Mouse (Mus musculus): ENCODE results near the gene Folr2. TPM values are rescaled to one million over a fixed set of nuclear protein-coding genes. Genes with fewer than 3 reads are reported as not detected.

Folr2 gene
- polyA plus RNA-seq, 1 experiment from 2014 or later, result 1.0 TPM

DNA sequence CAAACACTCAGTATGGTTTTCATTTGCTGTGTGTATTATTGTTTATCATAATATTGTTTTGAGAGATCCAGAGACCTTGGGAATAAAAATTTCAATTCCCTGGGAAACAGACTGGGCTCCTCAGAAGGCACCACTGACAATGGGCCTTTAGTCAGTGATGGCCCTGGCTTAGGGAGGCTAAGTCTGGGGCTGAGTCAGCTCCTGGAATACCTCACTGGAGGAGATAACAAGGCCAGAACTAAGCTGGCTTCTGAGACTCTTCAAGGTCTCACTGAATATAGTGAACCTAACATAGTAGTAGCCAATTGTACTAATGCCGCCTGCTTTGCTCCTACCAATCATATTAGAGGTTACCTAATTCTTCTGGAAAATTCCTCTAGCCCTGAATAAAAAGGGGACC lies 19.0 kb upstream of the Folr2 start:
- Histone ChIP-seq H3K9me3 (ENCODE audit: control insufficient read depth, low read length) (no peaks in the 10 kb centered on the region), H3K4me2 (ENCODE audit: low read length) (no peak overlapping the region), H3K36me3 (ENCODE audit: control insufficient read depth, insufficient read depth, low read length) (no peaks in the 10 kb centered on the region), H3K27ac (replicated peaks in 1 of 2; ENCODE audit: control insufficient read depth in 1 of 2, insufficient read depth in 1 of 2, low read depth in 2 of 2, low read length in 2 of 2) (no peak overlapping the region), H3K4me1 (ENCODE audit: control insufficient read depth in 2 of 2, insufficient read depth in 2 of 2, low read length in 2 of 2) (peaks cover 8 to 10% of the 10 kb centered on the region in 2 experiments; a peak in 3 of 4 replicates), H3K9ac (ENCODE audit: low read length) (no peak overlapping the region), H3K27me3 (ENCODE audit: control insufficient read depth, insufficient read depth, low read length) (no peaks in the 10 kb centered on the region), H3K4me3 (ENCODE audit: control insufficient read depth in 1 of 2, insufficient read depth in 1 of 2, low read depth in 1 of 2, low read length in 2 of 2) (no peak overlapping the region)
- no peak for ATAC-seq (ENCODE audit: insufficient number of reproducible peaks, insufficient read depth, low FRiP score, low read depth)
- 93% methylated on average over 1 of the region's 1 CpGs for whole genome bisulfite sequencing

- Histone ChIP-seq H3K36me3 (ENCODE audit: control insufficient read depth, insufficient read depth, low read length) (no peaks in the 10 kb centered on the region), H3K9ac (ENCODE audit: low read length) (no peak overlapping the region), H3K27me3 (ENCODE audit: control insufficient read depth, insufficient read depth, low read length) (no peaks in the 10 kb centered on the region), H3K4me3 (ENCODE audit: control insufficient read depth in 1 of 2, insufficient read depth in 1 of 2, low read depth in 1 of 2, low read length in 2 of 2) (no peak overlapping the region), H3K27ac (replicated peaks in 1 of 2; ENCODE audit: control insufficient read depth in 1 of 2, insufficient read depth in 1 of 2, low read depth in 2 of 2, low read length in 2 of 2) (peak overlapping the region; percentile 34 to 46; a peak in 3 of 4 replicates), H3K4me2 (ENCODE audit: low read length) (no peak overlapping the region), H3K9me3 (ENCODE audit: control insufficient read depth, low read length) (no peaks in the 10 kb centered on the region), H3K4me1 (ENCODE audit: control insufficient read depth in 2 of 2, insufficient read depth in 2 of 2, low read length in 2 of 2) (peaks cover 21 to 32% of the 10 kb centered on the region in 2 experiments)
- ATAC-seq (ENCODE audit: insufficient number of reproducible peaks, insufficient read depth, low FRiP score, low read depth), result peak; percentile 55; the same call in 1 of the 2 replicates
- WGBS, result 25% methylated on average over 3 of the region's 3 CpGs
Observed at GRCm38 (mm10) chr7:101871296-101871695, 14.3 kb upstream of the Folr2 start.

DNA sequence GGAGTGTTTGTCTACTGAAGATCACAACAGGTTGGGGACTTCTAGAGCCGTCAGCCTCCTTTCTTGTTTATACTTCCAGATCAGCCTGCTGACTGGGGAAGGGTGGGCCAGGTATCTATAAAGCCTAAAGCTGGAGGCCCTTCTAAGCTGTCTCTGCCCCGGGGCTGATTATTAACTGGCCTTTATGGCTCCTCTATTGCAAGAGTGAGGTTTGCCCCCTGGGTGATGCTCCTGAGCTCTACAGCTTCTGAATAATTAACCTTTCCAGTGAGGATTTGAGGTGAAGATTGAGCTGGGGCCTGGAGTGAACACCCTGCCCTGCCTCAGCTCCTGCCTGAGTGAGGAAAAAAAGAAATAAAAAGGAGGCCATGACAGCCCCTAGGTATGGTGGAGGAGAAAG lies 13.6 kb upstream of the Folr2 start, which contains the start of gene Folr1:
Folr1 (minus strand) TSS at position 160 of the 400 bp plus-strand sequence.
- no peak for ATAC-seq (ENCODE audit: insufficient number of reproducible peaks, insufficient read depth, low FRiP score, low read depth)
- no peaks in the 10 kb centered on the region for H3K36me3 ChIP-seq (ENCODE audit: control insufficient read depth, insufficient read depth, low read length)
- peaks cover 21 to 32% of the 10 kb centered on the region in 2 experiments for H3K4me1 ChIP-seq (ENCODE audit: control insufficient read depth in 2 of 2, insufficient read depth in 2 of 2, low read length in 2 of 2)
- H3K27ac ChIP-seq (replicated peaks in 1 of 2; ENCODE audit: control insufficient read depth in 1 of 2, insufficient read depth in 1 of 2, low read depth in 2 of 2, low read length in 2 of 2), result peak within 1 kb of the TSS; percentile 34 to 46; a peak in 3 of 4 replicates
- 83% methylated on average over 2 of the region's 2 CpGs for WGBS
- no peak within 1 kb of the TSS for H3K9ac ChIP-seq (ENCODE audit: low read length)
- H3K4me2 ChIP-seq (ENCODE audit: low read length), result no peak within 1 kb of the TSS
- no peak within 1 kb of the TSS for H3K4me3 ChIP-seq (ENCODE audit: control insufficient read depth in 1 of 2, insufficient read depth in 1 of 2, low read depth in 1 of 2, low read length in 2 of 2)
- no peaks in the 10 kb centered on the region for H3K9me3 ChIP-seq (ENCODE audit: control insufficient read depth, low read length)
- no peaks in the 10 kb centered on the region for H3K27me3 ChIP-seq (ENCODE audit: control insufficient read depth, insufficient read depth, low read length)

GRCm38 (mm10) chr7:101869163-101869500 lies 12.1 kb upstream of the Folr2 start:
- H3K27me3 ChIP-seq (ENCODE audit: control insufficient read depth, insufficient read depth, low read length), result no peaks in the 10 kb centered on the region
- 63% methylated on average over 7 of the region's 7 CpGs for WGBS
- ATAC-seq (ENCODE audit: insufficient number of reproducible peaks, insufficient read depth, low FRiP score, low read depth), result no peak
- H3K9me3 ChIP-seq (ENCODE audit: control insufficient read depth, low read length), result no peaks in the 10 kb centered on the region
- H3K4me3 ChIP-seq (ENCODE audit: control insufficient read depth in 1 of 2, insufficient read depth in 1 of 2, low read depth in 1 of 2, low read length in 2 of 2), result no peak overlapping the region
- H3K4me1 ChIP-seq (ENCODE audit: control insufficient read depth in 2 of 2, insufficient read depth in 2 of 2, low read length in 2 of 2), result peaks cover 21 to 32% of the 10 kb centered on the region in 2 experiments
- no peaks in the 10 kb centered on the region for H3K36me3 ChIP-seq (ENCODE audit: control insufficient read depth, insufficient read depth, low read length)
- 0 out of 4 replicates have a peak overlapping the region, but pooled peaks of 1 of the 2 experiments have one; percentile 5 for H3K27ac ChIP-seq (replicated peaks in 1 of 2; ENCODE audit: control insufficient read depth in 1 of 2, insufficient read depth in 1 of 2, low read depth in 2 of 2, low read length in 2 of 2)
- no peak overlapping the region for H3K4me2 ChIP-seq (ENCODE audit: low read length)
- H3K9ac ChIP-seq (ENCODE audit: low read length), result no peak overlapping the region

DNA sequence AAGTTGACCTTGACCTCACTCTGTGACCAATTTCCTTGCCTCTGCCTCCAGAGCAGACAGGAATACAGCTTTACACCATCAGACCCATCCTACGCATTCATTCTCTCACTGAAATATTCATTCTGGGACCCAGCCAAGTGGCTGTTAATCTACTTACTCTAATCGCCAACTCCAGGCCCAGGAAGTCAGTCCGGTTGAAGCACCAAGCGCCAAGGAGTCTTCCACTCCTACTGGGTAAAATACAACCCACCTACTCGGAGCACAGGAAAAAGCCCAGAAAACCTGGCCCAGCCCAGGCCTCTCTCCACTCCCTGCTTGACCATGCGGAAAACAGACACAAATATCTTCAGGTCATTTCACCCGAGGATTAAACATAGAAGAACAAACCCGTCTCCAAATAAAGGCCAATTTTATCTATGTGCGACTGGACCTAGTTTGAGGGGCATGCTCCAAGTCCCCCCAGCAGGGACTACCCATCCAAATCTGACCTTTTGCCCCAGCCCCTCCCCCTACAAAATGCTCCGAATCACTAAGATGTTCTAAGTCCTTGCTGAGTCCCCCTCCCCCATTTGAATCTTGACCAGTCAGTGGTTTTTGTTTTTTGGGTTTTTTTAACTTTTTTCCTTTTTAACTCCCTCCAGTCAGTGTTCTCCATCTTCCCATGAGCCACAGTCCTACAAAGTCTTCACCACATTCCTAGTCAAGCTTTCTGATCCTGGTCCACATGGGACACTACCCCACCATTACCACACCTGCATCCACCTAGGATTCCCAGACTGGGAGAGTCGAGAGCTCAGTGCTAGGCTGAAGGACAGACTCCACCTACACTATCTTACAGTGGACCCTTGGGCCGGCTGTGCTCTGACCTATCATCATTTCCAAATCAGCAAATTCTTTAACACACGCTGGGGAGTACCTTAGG lies 11.5 kb upstream of the Folr2 start:
- no peaks in the 10 kb centered on the region for H3K27me3 ChIP-seq (ENCODE audit: control insufficient read depth, insufficient read depth, low read length)
- peaks cover 21 to 32% of the 10 kb centered on the region in 2 experiments for H3K4me1 ChIP-seq (ENCODE audit: control insufficient read depth in 2 of 2, insufficient read depth in 2 of 2, low read length in 2 of 2)
- H3K9me3 ChIP-seq (ENCODE audit: control insufficient read depth, low read length), result no peaks in the 10 kb centered on the region
- no peak overlapping the region for H3K4me2 ChIP-seq (ENCODE audit: low read length)
- no peak overlapping the region for H3K4me3 ChIP-seq (ENCODE audit: control insufficient read depth in 1 of 2, insufficient read depth in 1 of 2, low read depth in 1 of 2, low read length in 2 of 2)
- 54% methylated on average over 13 of the region's 13 CpGs for WGBS
- no peaks in the 10 kb centered on the region for H3K36me3 ChIP-seq (ENCODE audit: control insufficient read depth, insufficient read depth, low read length)
- ATAC-seq (ENCODE audit: insufficient number of reproducible peaks, insufficient read depth, low FRiP score, low read depth), result no peak
- H3K9ac ChIP-seq (ENCODE audit: low read length), result no peak overlapping the region
- peak overlapping the region; percentile 5 to 33; a peak in 2 of 4 replicates for H3K27ac ChIP-seq (replicated peaks in 1 of 2; ENCODE audit: control insufficient read depth in 1 of 2, insufficient read depth in 1 of 2, low read depth in 2 of 2, low read length in 2 of 2)

DNA sequence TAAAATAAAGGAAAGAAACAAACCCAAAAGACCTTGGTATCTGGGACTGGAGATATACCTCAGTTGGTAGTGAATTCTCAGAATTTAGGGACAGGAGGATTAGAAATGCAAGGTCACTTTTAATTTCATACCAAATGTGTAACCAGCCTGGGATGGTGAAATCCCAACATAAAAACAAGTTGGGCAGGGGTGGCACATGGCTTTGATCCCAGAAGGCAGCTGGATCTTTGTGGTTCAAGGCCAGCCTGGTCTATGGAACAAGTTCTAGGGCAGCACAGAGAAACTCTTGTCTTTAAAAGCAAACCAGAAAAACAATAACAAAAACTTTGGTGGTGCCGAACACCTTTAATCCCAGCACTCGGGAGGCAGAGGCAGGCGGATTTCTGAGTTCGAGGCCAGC lies 10.5 kb upstream of the Folr2 start:
- 97% methylated on average over 4 of the region's 4 CpGs for WGBS
- no peak overlapping the region for H3K4me2 ChIP-seq (ENCODE audit: low read length)
- no peak for ATAC-seq (ENCODE audit: insufficient number of reproducible peaks, insufficient read depth, low FRiP score, low read depth)
- H3K4me3 ChIP-seq (ENCODE audit: control insufficient read depth in 1 of 2, insufficient read depth in 1 of 2, low read depth in 1 of 2, low read length in 2 of 2), result no peak overlapping the region
- H3K9ac ChIP-seq (ENCODE audit: low read length), result no peak overlapping the region
- no peaks in the 10 kb centered on the region for H3K36me3 ChIP-seq (ENCODE audit: control insufficient read depth, insufficient read depth, low read length)
- peaks cover 18 to 32% of the 10 kb centered on the region in 2 experiments for H3K4me1 ChIP-seq (ENCODE audit: control insufficient read depth in 2 of 2, insufficient read depth in 2 of 2, low read length in 2 of 2)
- no peaks in the 10 kb centered on the region for H3K27me3 ChIP-seq (ENCODE audit: control insufficient read depth, insufficient read depth, low read length)
- no peaks in the 10 kb centered on the region for H3K9me3 ChIP-seq (ENCODE audit: control insufficient read depth, low read length)
- no peak overlapping the region for H3K27ac ChIP-seq (replicated peaks in 1 of 2; ENCODE audit: control insufficient read depth in 1 of 2, insufficient read depth in 1 of 2, low read depth in 2 of 2, low read length in 2 of 2)

DNA sequence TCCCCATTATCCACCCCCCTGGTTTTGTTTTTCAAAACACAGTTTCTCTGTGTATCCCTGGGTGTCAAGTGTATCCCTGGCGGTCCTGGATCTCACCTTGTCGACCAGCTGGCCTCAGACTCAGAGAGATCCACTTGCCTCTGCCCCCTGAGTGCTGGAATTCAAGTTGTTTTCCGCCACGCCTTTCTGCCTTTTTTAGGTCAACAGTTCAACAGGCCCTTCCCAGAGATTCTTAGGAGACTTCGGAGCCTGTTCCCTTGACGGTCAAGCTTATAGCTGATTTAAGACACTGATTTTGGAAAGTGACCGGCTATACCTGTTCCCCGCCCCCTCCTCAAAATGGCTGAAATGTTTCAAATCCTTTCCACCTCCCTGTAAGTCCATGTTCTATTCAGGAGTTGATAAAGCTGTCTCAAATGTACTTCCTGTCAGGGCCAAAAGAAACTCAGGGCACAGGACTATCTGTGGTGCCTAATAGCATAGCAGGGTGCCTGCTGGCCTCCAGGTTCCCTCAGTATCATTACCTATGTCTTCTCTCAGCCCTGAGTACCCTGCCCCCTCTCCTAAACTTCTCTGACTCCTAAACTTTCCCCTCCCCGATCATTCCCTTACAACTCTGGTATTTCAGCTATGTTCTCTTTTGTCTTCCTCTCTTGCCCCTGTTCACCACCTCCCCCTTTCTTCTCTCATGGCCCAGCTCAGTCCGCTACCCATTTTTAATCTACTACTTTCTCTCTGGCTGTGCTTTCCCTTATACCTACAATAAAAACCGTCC lies 9.7 kb upstream of the Folr2 start:
- Histone ChIP-seq H3K9me3 (ENCODE audit: control insufficient read depth, low read length) (no peaks in the 10 kb centered on the region), H3K27me3 (ENCODE audit: control insufficient read depth, insufficient read depth, low read length) (no peaks in the 10 kb centered on the region), H3K4me1 (ENCODE audit: control insufficient read depth in 2 of 2, insufficient read depth in 2 of 2, low read length in 2 of 2) (peaks cover 17 to 31% of the 10 kb centered on the region in 2 experiments), H3K4me2 (ENCODE audit: low read length) (no peak overlapping the region), H3K4me3 (ENCODE audit: control insufficient read depth in 1 of 2, insufficient read depth in 1 of 2, low read depth in 1 of 2, low read length in 2 of 2) (no peak overlapping the region), H3K9ac (ENCODE audit: low read length) (no peak overlapping the region), H3K36me3 (ENCODE audit: control insufficient read depth, insufficient read depth, low read length) (no peaks in the 10 kb centered on the region), H3K27ac (replicated peaks in 1 of 2; ENCODE audit: control insufficient read depth in 1 of 2, insufficient read depth in 1 of 2, low read depth in 2 of 2, low read length in 2 of 2) (no peak overlapping the region; a peak in 1 of 4 replicates)
- WGBS, result 75% methylated on average over 11 of the region's 11 CpGs
- ATAC-seq (ENCODE audit: insufficient number of reproducible peaks, insufficient read depth, low FRiP score, low read depth), result no peak
